In the genomic region with DNA sequence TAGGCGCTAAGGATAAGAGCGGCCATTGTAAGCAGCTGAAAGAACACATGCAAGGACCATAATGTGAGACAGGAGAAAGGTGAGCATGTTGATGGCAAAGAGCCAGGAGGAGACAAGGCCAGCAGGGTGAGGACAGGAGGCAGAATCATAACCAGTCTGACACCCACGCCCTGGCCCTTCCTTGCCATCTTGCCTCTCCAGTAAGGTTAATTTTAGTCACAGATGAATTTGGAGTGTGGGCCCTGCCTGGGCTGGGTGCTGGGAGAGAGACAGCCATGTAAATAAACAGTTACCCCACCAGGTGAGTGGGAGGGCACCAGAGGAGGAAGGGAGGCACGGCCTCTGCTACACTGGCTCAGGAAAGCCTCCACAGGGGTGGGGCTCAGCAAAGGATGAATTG, we compare ENCODE assay signal across 14 mouse cellular contexts.
"Had no signal": no experiment of that assay in that cellular context is flagged by ENCODE, and none has a peak within 500 bp of the region (broad histone marks: within the 10 kb centered on the region; RNA-seq: fewer than 3 reads in every experiment).

No protein-coding gene starts in this region.

- H3K9me3 ChIP-seq: limb, embryonic 10.5 days; liver, embryonic 15.5 days; lung, embryonic 15.5 days; midbrain, embryonic 10.5 days; neural tube, embryonic 15.5 days had no signal

- H3K4me2 ChIP-seq: liver, embryonic 11.5 days; liver, embryonic 15.5 days; lung, embryonic 15.5 days; neural tube, embryonic 15.5 days had no signal

- H3K27ac ChIP-seq: left cerebral cortex, adult 2 months; limb, embryonic 10.5 days; liver, embryonic 15.5 days; lung, embryonic 15.5 days; midbrain, embryonic 10.5 days; neural tube, embryonic 15.5 days had no signal

- H3K9ac ChIP-seq: liver, embryonic 15.5 days; lung, embryonic 15.5 days; neural tube, embryonic 15.5 days had no signal

- H3K4me3 ChIP-seq: left cerebral cortex, adult 2 months; limb, embryonic 10.5 days; liver, embryonic 15.5 days; lung, embryonic 15.5 days; midbrain, embryonic 10.5 days; myocyte; neural tube, embryonic 15.5 days had no signal

- H3K27me3 ChIP-seq: liver, embryonic 15.5 days; lung, embryonic 15.5 days; neural tube, embryonic 15.5 days had no signal

- DNase-seq: kidney, postnatal 14 days; lung, postnatal 14 days; midbrain, embryonic 14.5 days; right cerebral cortex, adult 18-20 months; right cerebral cortex, postnatal 25 days; thymus, postnatal 14 days had no signal

- H3K36me3 ChIP-seq: limb, embryonic 10.5 days; liver, embryonic 15.5 days; lung, embryonic 15.5 days; midbrain, embryonic 10.5 days; neural tube, embryonic 15.5 days had no signal
